7 mouse cellular contexts compared by ENCODE assay signal in the genomic region with DNA sequence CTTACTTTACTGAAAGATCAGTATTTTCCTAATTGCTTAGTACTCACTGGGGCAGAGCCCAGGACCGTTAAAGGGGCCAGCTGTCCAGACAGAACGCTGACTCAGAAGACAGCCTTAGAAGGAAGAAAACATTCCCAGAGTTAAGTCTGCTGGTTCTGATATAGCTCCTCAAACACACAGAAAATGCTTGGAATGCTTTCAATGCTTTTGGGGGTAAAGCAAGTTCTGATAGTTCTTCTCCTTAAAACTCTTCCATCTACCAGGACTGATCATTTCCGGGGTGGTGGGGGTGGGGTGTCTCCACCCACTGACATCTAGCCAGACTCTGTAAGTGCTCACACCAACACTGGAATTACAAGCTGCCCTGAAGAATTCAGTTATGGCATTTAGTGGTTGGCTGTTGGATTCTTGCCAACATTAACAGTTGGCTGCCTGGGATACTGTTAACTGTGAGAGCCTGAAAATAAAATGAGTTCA.
DNase-seq lines count a peak whose midpoint lies in the region; ATAC-seq and TF ChIP-seq lines count a peak whose summit lies in the region.

No protein-coding gene starts in this region.

- 5% methylated on average over 3 of the region's 3 CpGs for whole genome bisulfite sequencing in heart, postnatal 0 days
- 39% methylated on average over 3 of the region's 3 CpGs for WGBS in neural tube, embryonic 15.5 days

- peak; percentile 87 for ATAC-seq in heart, postnatal 0 days (ENCODE audit: insufficient read depth, low read depth)
- ATAC-seq in neural tube, embryonic 15.5 days (ENCODE audit: low FRiP score), result 0 out of 2 replicates have a peak, but pooled peaks have one; percentile 31

- H3K9ac ChIP-seq in heart, postnatal 0 days (replicated peaks; ENCODE audit: low read depth, low read length), result no peak overlapping the region
- H3K9ac ChIP-seq in neural tube, embryonic 15.5 days (replicated peaks), result no peak overlapping the region

- TF ChIP-seq EP300 in heart, postnatal 0 days (IDR thresholded peaks at IDR 0.05; ENCODE audit: low read depth), result peak; percentile 47; the same call in 1 of the 2 replicates

- TF ChIP-seq CTCF in heart, postnatal 0 days (IDR thresholded peaks at IDR 0.05; ENCODE audit: low read depth), result no peak

- DNase-seq in right cerebral cortex, adult 18-20 months, result peak; percentile 66
- no peak for DNase-seq in right cerebral cortex, postnatal 14 days
- peak; percentile 20 to 53 for DNase-seq in cerebellum, postnatal 14 days
- peak; percentile 75 for DNase-seq in heart, postnatal 0 days (ENCODE audit: low spot score)
- peak; percentile 52 to 54 for DNase-seq in layer of hippocampus, adult 8-10 months (ENCODE audit: low spot score in 2 of 2)
- DNase-seq in testis, postnatal 10 days (ENCODE audit: low spot score), result no peak

- no peaks in the 10 kb centered on the region for H3K9me3 ChIP-seq in heart, postnatal 0 days (replicated peaks; ENCODE audit: control insufficient read depth, low read length)
- no peaks in the 10 kb centered on the region for H3K9me3 ChIP-seq in neural tube, embryonic 15.5 days (replicated peaks)

- H3K4me2 ChIP-seq in heart, postnatal 0 days (ENCODE audit: low read depth, low read length), result peak overlapping the region; percentile 24
- H3K4me2 ChIP-seq in neural tube, embryonic 15.5 days, result no peak overlapping the region

- peak overlapping the region; percentile 88 for H3K27ac ChIP-seq in heart, postnatal 0 days (ENCODE audit: low read depth)
- H3K27ac ChIP-seq in neural tube, embryonic 15.5 days (replicated peaks), result peak overlapping the region; percentile 63

- peaks cover 27% of the 10 kb centered on the region for H3K4me1 ChIP-seq in heart, postnatal 0 days (ENCODE audit: control insufficient read depth, insufficient read depth)
- H3K4me1 ChIP-seq in neural tube, embryonic 15.5 days, result peaks cover 25% of the 10 kb centered on the region

- no peak overlapping the region for H3K4me3 ChIP-seq in heart, postnatal 0 days (ENCODE audit: low read depth, low read length)
- H3K4me3 ChIP-seq in neural tube, embryonic 15.5 days (replicated peaks), result no peak overlapping the region

- H3K27me3 ChIP-seq in heart, postnatal 0 days (ENCODE audit: control insufficient read depth, insufficient read depth, low read length), result no peaks in the 10 kb centered on the region
- H3K27me3 ChIP-seq in neural tube, embryonic 15.5 days (replicated peaks), result no peaks in the 10 kb centered on the region

- peaks cover 18% of the 10 kb centered on the region for H3K36me3 ChIP-seq in heart, postnatal 0 days (replicated peaks; ENCODE audit: control insufficient read depth, insufficient read depth, low read length)
- peaks cover 24% of the 10 kb centered on the region for H3K36me3 ChIP-seq in neural tube, embryonic 15.5 days

Comparison
In these comparisons a context has a peak if more than half of its experiments do, and no peak if none do; other contexts are left out.
1. DNase-seq: peak in right cerebral cortex, adult 18-20 months (single experiment), cerebellum, postnatal 14 days (2 of 2), heart, postnatal 0 days (single experiment) and layer of hippocampus, adult 8-10 months (2 of 2); none in right cerebral cortex, postnatal 14 days (single experiment) and testis, postnatal 10 days (single experiment).